Mouse (Mus musculus) liver, embryonic 16.5 days (tissue): ENCODE data around the gene Olfr557. TPM values are rescaled to one million over a fixed set of nuclear protein-coding genes. Genes with fewer than 3 reads are reported as not detected.

Experiments used
- ATAC-seq: fragments of 200-750 bp; cut with Nextera tagmentation; 2 replicates; pipeline ENCODE4 v1.8.0; 2017; ENCODE audit warnings: low read depth, mild to moderate bottlenecking, moderate number of reproducible peaks, moderate library complexity
- H3K27ac ChIP-seq: fragments of 300-500 bp; sonication (generic); 2 replicates; pipeline ENCODE4 v1.5.1; 2014; ENCODE audit warnings: mild to moderate bottlenecking, low read length
- H3K27me3 ChIP-seq: fragments of 300-500 bp; sonication (generic); 2 replicates; pipeline ENCODE4 v1.6.1; 2014; ENCODE audit warnings: low read depth, low read length, mixed read lengths; ENCODE audit not compliant: control insufficient read depth, insufficient read depth
- H3K36me3 ChIP-seq: fragments of 300-500 bp; sonication (generic); 2 replicates; pipeline ENCODE4 v1.6.1; 2014; ENCODE audit warnings: mild to moderate bottlenecking; ENCODE audit not compliant: control insufficient read depth, insufficient read depth
- H3K4me1 ChIP-seq: fragments of 300-500 bp; sonication (generic); 2 replicates; pipeline ENCODE4 v1.6.1; 2014; ENCODE audit warnings: low read depth, low read length, mixed read lengths; ENCODE audit not compliant: control insufficient read depth
- H3K4me2 ChIP-seq: fragments of 300-500 bp; sonication (generic); 2 replicates; pipeline ENCODE4 v1.6.1; 2014; ENCODE audit warnings: low read depth, low read length, mixed read lengths
- H3K4me3 ChIP-seq: fragments of 300-500 bp; sonication (generic); 2 replicates; pipeline ENCODE4 v1.5.1; 2014; ENCODE audit warnings: low read depth, mild to moderate bottlenecking, low read length
- H3K9ac ChIP-seq: fragments of 300-500 bp; sonication (generic); 2 replicates; pipeline ENCODE4 v1.6.1; 2014; ENCODE audit warnings: low read depth, low read length
- H3K9me3 ChIP-seq: fragments of 300-500 bp; sonication (generic); replicated peaks from 2 replicates; pipeline ENCODE4 v1.6.1; 2016; ENCODE audit warnings: low read length; ENCODE audit not compliant: control insufficient read depth
- WGBS: fragments of 180-500 bp; shearing (Covaris S2); extraction: QIAGEN DNeasy Blood & Tissue Kit; methylation state at CpG from one replicate; pipeline ENCODE4 v1.1.7; 2014; ENCODE audit not compliant: insufficient replicate concordance; 5-methylcytosine and 5-hydroxymethylcytosine counted together
- polyA plus RNA-seq: library from polyadenylated mRNA; unstranded; fragments of >200 nt; fragmentation: Nextera tagmentation; extraction: Ambion mirVana; gene quantifications from 2 replicates; pipeline ENCODE4 v1.2.1, GENCODE M21; 2015

The Olfr557 gene
- polyA plus RNA-seq, 1 experiment from 2014 or later, result not detected

GRCm38 (mm10) chr7:102718970-102719369 lies 23.3 kb downstream of the Olfr557 start, which contains the start of gene Olfr33:
Gene Olfr33, minus strand, starts transcription at chr7:102719070.
- Histone ChIP-seq H3K4me1 (no peaks in the 10 kb centered on the region), H3K4me3 (no peak within 1 kb of the TSS), H3K9me3 (no peaks in the 10 kb centered on the region), H3K36me3 (no peaks in the 10 kb centered on the region), H3K27me3 (no peaks in the 10 kb centered on the region), H3K27ac (no peak within 1 kb of the TSS), H3K9ac (no peak within 1 kb of the TSS), H3K4me2 (no peak within 1 kb of the TSS)
- no peak for ATAC-seq
- WGBS, result 21% methylated on average over 1 of the region's 1 CpGs

DNA sequence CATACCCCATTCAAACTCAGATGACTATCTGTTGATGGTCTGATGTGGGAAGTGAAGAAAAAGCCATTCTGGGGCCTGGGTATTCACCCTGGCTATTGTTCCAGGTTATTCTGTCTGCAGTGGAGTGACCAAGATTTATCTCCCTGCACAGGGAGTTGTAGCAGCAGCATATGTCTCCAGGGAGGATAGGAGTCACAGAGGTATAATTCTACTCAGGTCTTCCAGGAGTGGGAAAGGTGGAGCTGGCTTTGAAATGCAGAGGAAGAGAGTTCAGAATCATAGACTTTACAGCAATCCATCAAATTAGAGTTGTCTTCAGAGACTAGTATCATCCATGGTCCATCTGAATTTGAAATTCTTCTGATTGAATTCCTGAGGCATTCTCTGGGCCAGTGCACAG lies 31.7 kb downstream of the Olfr557 start, which contains the start of gene Olfr559:
Olfr559 (minus strand) TSS at position 101 of the 400 bp plus-strand sequence.
- H3K4me2 ChIP-seq, result no peak within 1 kb of the TSS
- no peak within 1 kb of the TSS for H3K9ac ChIP-seq
- H3K27me3 ChIP-seq, result no peaks in the 10 kb centered on the region
- no peaks in the 10 kb centered on the region for H3K4me1 ChIP-seq
- H3K4me3 ChIP-seq, result no peak within 1 kb of the TSS
- no peak for ATAC-seq
- H3K36me3 ChIP-seq, result no peaks in the 10 kb centered on the region
- H3K27ac ChIP-seq, result no peak within 1 kb of the TSS
- H3K9me3 ChIP-seq, result no peaks in the 10 kb centered on the region

- Histone ChIP-seq H3K4me3 (no peak overlapping the region), H3K4me1 (no peaks in the 10 kb centered on the region), H3K9me3 (no peaks in the 10 kb centered on the region), H3K9ac (no peak overlapping the region), H3K4me2 (no peak overlapping the region), H3K36me3 (no peaks in the 10 kb centered on the region), H3K27me3 (no peaks in the 10 kb centered on the region), H3K27ac (no peak overlapping the region)
- no peak for ATAC-seq
- 57% methylated on average over 1 of the region's 1 CpGs for WGBS
These were observed 38.1 kb downstream of the Olfr557 start for GRCm38 (mm10) chr7:102733793-102734192.

DNA sequence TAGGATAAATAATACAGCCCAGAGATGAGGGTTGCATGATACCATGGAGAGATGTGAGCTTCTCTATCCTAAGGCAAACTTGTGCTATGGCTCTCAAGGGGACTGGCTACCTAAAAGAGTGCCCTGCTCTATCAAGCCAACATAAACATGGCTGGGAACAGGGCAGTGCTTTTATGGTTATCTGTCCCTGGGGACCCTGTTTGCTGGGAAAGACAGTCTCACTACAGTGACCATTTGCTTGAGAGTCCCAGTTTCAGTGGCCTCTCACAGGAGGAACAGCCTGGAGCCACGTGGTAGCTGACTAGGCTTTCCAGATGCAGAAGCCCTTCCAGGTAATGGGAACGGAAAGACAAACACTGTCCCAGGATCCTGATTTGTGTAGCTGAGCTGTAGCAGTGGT lies 42.0 kb downstream of the Olfr557 start:
- Histone ChIP-seq H3K4me1 (no peaks in the 10 kb centered on the region), H3K27ac (no peak overlapping the region), H3K36me3 (no peaks in the 10 kb centered on the region), H3K4me2 (no peak overlapping the region), H3K4me3 (no peak overlapping the region), H3K9me3 (no peaks in the 10 kb centered on the region), H3K9ac (no peak overlapping the region), H3K27me3 (no peaks in the 10 kb centered on the region)
- WGBS, result 36% methylated on average over 2 of the region's 2 CpGs
- no peak for ATAC-seq

Other genes starting within 250 kb of the Olfr557 start
- gene Olfr543, start 214.2 kb upstream of the Olfr557 start, polyA plus RNA-seq, result 0.30 and 0.43 TPM in 2 replicates
- gene Olfr544, start 207.6 kb upstream of the Olfr557 start, polyA plus RNA-seq, result 0.05 and 0.08 TPM in 2 replicates
- gene Olfr545, start 196.3 kb upstream of the Olfr557 start, polyA plus RNA-seq, result not detected in 2 replicates
- gene Olfr547, start 161.2 kb upstream of the Olfr557 start, polyA plus RNA-seq, result not detected in 2 replicates
- gene Olfr548-ps1, start 155.0 kb upstream of the Olfr557 start, polyA plus RNA-seq, result not detected in 2 replicates
- not detected in 2 replicates for gene Olfr549, start 146.0 kb upstream of the Olfr557 start, polyA plus RNA-seq
- 0.25 and 0.37 TPM in 2 replicates for gene Trim21, start 130.4 kb upstream of the Olfr557 start, polyA plus RNA-seq
- gene Olfr550, start 124.5 kb upstream of the Olfr557 start, polyA plus RNA-seq, result not detected in 2 replicates
- gene Olfr551, start 104.0 kb upstream of the Olfr557 start, polyA plus RNA-seq, result not detected in 2 replicates
- gene Olfr552, start 98.1 kb upstream of the Olfr557 start, polyA plus RNA-seq, result not detected in 2 replicates
- not detected in 2 replicates for gene Olfr553, start 77.7 kb upstream of the Olfr557 start, polyA plus RNA-seq
- not detected in 2 replicates for gene Olfr554, start 57.5 kb upstream of the Olfr557 start, polyA plus RNA-seq
- not detected in 2 replicates for gene Olfr555, start 37.1 kb upstream of the Olfr557 start, polyA plus RNA-seq
- not detected in 2 replicates for gene Olfr556, start 31.0 kb upstream of the Olfr557 start, polyA plus RNA-seq
- 1.1 and 1.5 TPM in 2 replicates for gene Trim68, start 8.6 kb upstream of the Olfr557 start, polyA plus RNA-seq
- not detected in 2 replicates for gene Olfr558, start 6.3 kb downstream of the Olfr557 start, polyA plus RNA-seq
- gene Olfr33, start 23.2 kb downstream of the Olfr557 start, polyA plus RNA-seq, result not detected in 2 replicates
- gene Olfr559, start 31.6 kb downstream of the Olfr557 start, polyA plus RNA-seq, result not detected in 2 replicates
- not detected in 2 replicates for gene Olfr560, start 63.5 kb downstream of the Olfr557 start, polyA plus RNA-seq
- gene Olfr78, start 63.6 kb downstream of the Olfr557 start, polyA plus RNA-seq, result 0.02 and 0.04 TPM in 2 replicates
- not detected in 2 replicates for gene Olfr561, start 75.3 kb downstream of the Olfr557 start, polyA plus RNA-seq
- not detected in 2 replicates for gene Olfr564, start 107.6 kb downstream of the Olfr557 start, polyA plus RNA-seq
- not detected in 2 replicates for gene Olfr566, start 162.9 kb downstream of the Olfr557 start, polyA plus RNA-seq
- gene Olfr568, start 181.2 kb downstream of the Olfr557 start, polyA plus RNA-seq, result not detected in 2 replicates
- gene Olfr569, start 195.0 kb downstream of the Olfr557 start, polyA plus RNA-seq, result not detected in 2 replicates
- gene Olfr570, start 198.7 kb downstream of the Olfr557 start, polyA plus RNA-seq, result not detected in 2 replicates
- gene Olfr571, start 221.6 kb downstream of the Olfr557 start, polyA plus RNA-seq, result not detected in 2 replicates
- not detected in 2 replicates for gene Olfr572, start 228.5 kb downstream of the Olfr557 start, polyA plus RNA-seq
- not detected in 2 replicates for gene Olfr573-ps1, start 246.7 kb downstream of the Olfr557 start, polyA plus RNA-seq